Mouse (Mus musculus) intestine, postnatal 0 days (tissue): ENCODE measurements around the gene Cdc42. TPM values are rescaled to one million over a fixed set of nuclear protein-coding genes. Genes with fewer than 3 reads are reported as not detected.

Experiments used
- ATAC-seq: fragments of 200-750 bp; cut with Nextera tagmentation; 2 replicates; pipeline ENCODE4 v1.8.0; 2017; ENCODE audit warnings: mild to moderate bottlenecking, moderate TSS enrichment, moderate library complexity
- H3K27ac ChIP-seq: fragments of 300-500 bp; sonication (generic); 2 replicates; pipeline ENCODE4 v1.5.1; 2014; ENCODE audit warnings: mild to moderate bottlenecking, low read depth, low read length, moderate library complexity
- H3K27me3 ChIP-seq: fragments of 300-500 bp; sonication (generic); replicated peaks from 2 replicates; pipeline ENCODE4 v1.6.1; 2014; ENCODE audit warnings: low read length, mixed read lengths; ENCODE audit not compliant: control insufficient read depth, insufficient read depth
- H3K36me3 ChIP-seq: fragments of 300-500 bp; sonication (generic); 2 replicates; pipeline ENCODE4 v1.6.1; 2014; ENCODE audit warnings: mild to moderate bottlenecking, moderate library complexity; ENCODE audit not compliant: control insufficient read depth, insufficient read depth
- H3K4me1 ChIP-seq: fragments of 300-500 bp; sonication (generic); replicated peaks from 2 replicates; pipeline ENCODE4 v1.6.1; 2014; ENCODE audit warnings: antibody characterized with exemption, low read length, mixed read lengths; ENCODE audit not compliant: control insufficient read depth, insufficient read depth
- H3K4me2 ChIP-seq: fragments of 300-500 bp; sonication (generic); replicated peaks from 2 replicates; pipeline ENCODE4 v1.6.1; 2014; ENCODE audit warnings: low read depth, mild to moderate bottlenecking, moderate library complexity
- H3K4me3 ChIP-seq: fragments of 300-500 bp; sonication (generic); 2 replicates; pipeline ENCODE4 v1.5.1; 2014; ENCODE audit warnings: low read depth, low read length
- H3K9ac ChIP-seq: fragments of 300-500 bp; sonication (generic); 2 replicates; pipeline ENCODE4 v1.6.1; 2014; ENCODE audit warnings: mild to moderate bottlenecking, low read depth, low read length
- H3K9me3 ChIP-seq: fragments of 300-500 bp; sonication (generic); 2 replicates; pipeline ENCODE4 v1.6.1; 2016; ENCODE audit warnings: mixed run types; ENCODE audit not compliant: control insufficient read depth
- CTCF ChIP-seq: sonication (generic); IDR thresholded peaks from 2 replicates; pipeline ENCODE4 v1.5.1; 2016; ENCODE audit warnings: low read depth, mild to moderate bottlenecking, control low read depth, antibody characterized with exemption, moderate library complexity
- WGBS: fragments of 180-500 bp; shearing (Covaris S2); extraction: QIAGEN DNeasy Blood & Tissue Kit; methylation state at CpG from one replicate; pipeline ENCODE4 v1.1.7; 2014; 5-methylcytosine and 5-hydroxymethylcytosine counted together
- polyA plus RNA-seq: library from polyadenylated mRNA; unstranded; fragments of >200 nt; fragmentation: Nextera tagmentation; extraction: Ambion mirVana; gene quantifications from 2 replicates; pipeline ENCODE4 v1.2.1, GENCODE M21; 2015

Gene Cdc42
- polyA plus RNA-seq, 1 experiment from 2014 or later, result 471 TPM

- TF ChIP-seq CTCF, result no peak
- no peak overlapping the region for H3K4me3 ChIP-seq
- no peak overlapping the region for H3K4me2 ChIP-seq
- WGBS, result 76% methylated on average over 5 of the region's 5 CpGs
- no peak overlapping the region for H3K27ac ChIP-seq
- peaks cover 24% of the 10 kb centered on the region for H3K36me3 ChIP-seq
- no peak for ATAC-seq
- no peak overlapping the region for H3K9ac ChIP-seq
- H3K27me3 ChIP-seq, result no peaks in the 10 kb centered on the region
- H3K4me1 ChIP-seq, result no peaks in the 10 kb centered on the region
- no peaks in the 10 kb centered on the region for H3K9me3 ChIP-seq
These were observed 21.1 kb downstream of the Cdc42 start for GRCm38 (mm10) chr4:137336468-137336867.

- H3K27ac ChIP-seq, result no peak overlapping the region
These were observed 25.5 kb downstream of the Cdc42 start for GRCm38 (mm10) chr4:137332051-137332450.

GRCm38 (mm10) chr4:137326494-137326893 lies 31.0 kb downstream of the Cdc42 start:
- ATAC-seq, result no peak
- no peak for TF ChIP-seq CTCF
- no peak overlapping the region for H3K27ac ChIP-seq
- no peaks in the 10 kb centered on the region for H3K9me3 ChIP-seq
- no peaks in the 10 kb centered on the region for H3K4me1 ChIP-seq
- H3K36me3 ChIP-seq, result peaks cover 38% of the 10 kb centered on the region
- H3K4me3 ChIP-seq, result no peak overlapping the region
- WGBS, result 58% methylated on average over 3 of the region's 3 CpGs
- H3K27me3 ChIP-seq, result no peaks in the 10 kb centered on the region
- no peak overlapping the region for H3K4me2 ChIP-seq
- no peak overlapping the region for H3K9ac ChIP-seq

More at GRCm38 (mm10) chr4:137332051-137332450, 25.5 kb downstream of the Cdc42 start:
- Histone ChIP-seq H3K4me2 (no peak overlapping the region), H3K4me1 (no peaks in the 10 kb centered on the region), H3K27me3 (no peaks in the 10 kb centered on the region), H3K4me3 (no peak overlapping the region), H3K9ac (no peak overlapping the region), H3K9me3 (no peaks in the 10 kb centered on the region), H3K36me3 (peaks cover 44% of the 10 kb centered on the region)
- TF ChIP-seq CTCF, result no peak
- no peak for ATAC-seq

- WGBS, result 75% methylated on average over 6 of the region's 6 CpGs
- ATAC-seq, result no peak
- Histone ChIP-seq H3K4me1 (no peaks in the 10 kb centered on the region), H3K9me3 (no peaks in the 10 kb centered on the region), H3K4me3 (no peak overlapping the region), H3K36me3 (peaks cover 53% of the 10 kb centered on the region), H3K9ac (no peak overlapping the region), H3K4me2 (no peak overlapping the region), H3K27me3 (no peaks in the 10 kb centered on the region), H3K27ac (no peak overlapping the region)
- TF ChIP-seq CTCF, result no peak
These were observed 32.6 kb downstream of the Cdc42 start for GRCm38 (mm10) chr4:137324926-137325325.

GRCm38 (mm10) chr4:137316027-137316770 lies 41.3 kb downstream of the Cdc42 start:
- H3K27me3 ChIP-seq, result no peaks in the 10 kb centered on the region
- H3K4me3 ChIP-seq, result no peak overlapping the region
- H3K4me1 ChIP-seq, result no peaks in the 10 kb centered on the region
- no peaks in the 10 kb centered on the region for H3K9me3 ChIP-seq
- no peak overlapping the region for H3K9ac ChIP-seq
- 78% methylated on average over 4 of the region's 4 CpGs for WGBS
- TF ChIP-seq CTCF, result peak; percentile 43
- H3K36me3 ChIP-seq, result peaks cover 34% of the 10 kb centered on the region
- H3K27ac ChIP-seq, result no peak overlapping the region
- no peak for ATAC-seq
- H3K4me2 ChIP-seq, result no peak overlapping the region

- WGBS, result 73% methylated on average over 2 of the region's 2 CpGs
- Histone ChIP-seq H3K9me3 (no peaks in the 10 kb centered on the region), H3K9ac (no peak overlapping the region), H3K4me2 (no peak overlapping the region), H3K4me1 (no peaks in the 10 kb centered on the region), H3K27me3 (no peaks in the 10 kb centered on the region), H3K27ac (no peak overlapping the region), H3K36me3 (peaks cover 29% of the 10 kb centered on the region), H3K4me3 (no peak overlapping the region)
- no peak for ATAC-seq
- no peak for TF ChIP-seq CTCF
These were observed 42.5 kb downstream of the Cdc42 start for GRCm38 (mm10) chr4:137315061-137315460.
